Mouse (Mus musculus): ENCODE measurements around the gene Vamp5.

DNA sequence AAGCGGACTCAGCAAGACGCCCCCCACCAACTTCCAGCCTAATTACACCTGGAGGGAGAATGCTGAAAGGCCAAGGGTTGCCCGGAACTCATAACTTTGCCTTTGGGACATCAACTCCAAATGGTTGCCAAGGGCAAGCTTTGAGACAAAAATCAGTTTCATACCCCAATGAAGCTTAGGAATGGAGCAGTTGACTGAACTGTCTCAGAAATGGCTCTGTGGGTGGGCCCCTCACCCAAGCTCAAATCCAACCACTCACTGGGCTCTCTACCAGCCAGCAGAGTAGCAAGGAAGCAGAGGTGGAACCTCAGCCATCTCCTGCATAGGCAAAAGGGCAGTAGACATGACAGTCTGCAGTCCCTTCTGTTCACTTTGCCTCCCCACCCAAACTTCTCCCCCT is 7.5 kb upstream of the Vamp5 start:
- TF ChIP-seq TAL1 (conservative IDR thresholded peaks at IDR 0.05; ENCODE audit: low read depth, low read length) (no peak), CTCF (IDR thresholded peaks at IDR 0.05; ENCODE audit: low read depth, low read length) (no peak)

Measured in G1E (cell line).